Mouse (Mus musculus): ENCODE measurements around the gene Prkar1b.

DNA sequence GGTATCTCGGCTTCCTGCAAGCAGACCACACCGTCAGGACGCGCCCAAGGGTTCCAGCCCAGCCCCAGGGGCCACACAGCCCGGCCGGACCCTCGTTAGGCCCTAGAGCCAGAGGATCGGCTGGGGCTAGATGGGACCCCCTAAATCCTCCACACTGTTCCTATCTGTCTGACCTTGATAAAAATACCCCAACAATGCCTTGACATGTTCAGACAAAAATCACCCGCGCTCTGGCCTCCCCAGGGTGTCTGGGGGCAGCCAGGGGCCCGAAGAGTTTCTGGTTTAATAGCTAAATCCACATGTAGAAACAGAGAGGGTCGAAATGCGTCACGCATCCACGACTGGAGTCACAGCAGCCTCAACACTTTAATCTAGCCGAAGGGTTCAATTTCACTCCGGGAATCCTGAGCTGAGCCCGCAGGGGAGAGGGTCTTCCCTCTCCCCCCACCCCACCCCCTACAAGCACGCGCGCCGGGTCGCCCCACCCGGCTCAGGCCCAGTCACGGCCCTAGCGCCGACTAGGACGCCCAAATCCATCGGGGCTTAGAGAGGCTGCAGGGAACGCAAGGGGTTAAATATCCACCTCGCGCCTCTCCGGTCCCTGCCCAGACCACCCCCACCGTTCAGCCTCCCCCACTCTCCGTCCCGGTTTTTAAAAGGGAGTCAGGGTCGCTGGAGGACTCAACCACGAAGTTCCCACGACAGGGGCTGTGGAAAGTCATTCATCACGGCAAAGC is 156.3 kb downstream of the Prkar1b start:
- no peak for TF ChIP-seq CTCF (IDR thresholded peaks at IDR 0.05; ENCODE audit: low read depth)
- TF ChIP-seq EP300 (IDR thresholded peaks at IDR 0.05; ENCODE audit: low read depth): no peak
